Mouse (Mus musculus) testis, adult 2 months (tissue): Measurements from ENCODE around the gene 4933425L06Rik. TPM values are rescaled to one million over a fixed set of nuclear protein-coding genes. Genes with fewer than 3 reads are reported as not detected.

Experiments
- H3K27ac ChIP-seq: fragments of 200-500 bp; 2 replicates; pipeline ENCODE4 v1.5.1; 2012; ENCODE audit warnings: low read depth, low read length; ENCODE audit not compliant: control insufficient read depth, insufficient read depth
- H3K27me3 ChIP-seq: fragments of 200-500 bp; 2 replicates; pipeline ENCODE4 v1.6.1; 2012; ENCODE audit warnings: mild to moderate bottlenecking, low read length, moderate library complexity; ENCODE audit not compliant: control insufficient read depth, insufficient read depth
- H3K36me3 ChIP-seq: fragments of 200-500 bp; 2 replicates; pipeline ENCODE4 v1.6.1; 2012; ENCODE audit warnings: mild to moderate bottlenecking, low read length; ENCODE audit not compliant: control insufficient read depth, insufficient read depth
- H3K4me1 ChIP-seq: fragments of 200-500 bp; 2 replicates; pipeline ENCODE4 v1.6.1; 2012; ENCODE audit warnings: low read length; ENCODE audit not compliant: control insufficient read depth, insufficient read depth
- H3K4me3 ChIP-seq: fragments of 200-500 bp; 2 replicates; pipeline ENCODE4 v1.5.1; 2012; ENCODE audit warnings: low read depth, mild to moderate bottlenecking, low read length, moderate library complexity, mixed read lengths; ENCODE audit not compliant: control insufficient read depth
- CTCF ChIP-seq: fragments of 200-500 bp; IDR thresholded peaks from 2 replicates; pipeline ENCODE4 v1.5.1; 2012; ENCODE audit warnings: low read depth, mild to moderate bottlenecking, inconsistent platforms, low read length, moderate library complexity; ENCODE audit not compliant: control insufficient read depth, insufficient read depth, insufficient replicate concordance
- POLR2A ChIP-seq: fragments of 200-500 bp; IDR thresholded peaks from 2 replicates; pipeline ENCODE4 v1.6.1; 2012; ENCODE audit warnings: low read depth, mild to moderate bottlenecking, inconsistent platforms, low read length, moderate library complexity; ENCODE audit not compliant: control insufficient read depth
- polyA plus RNA-seq: library from polyadenylated mRNA; depleted of rRNA; stranded (reverse); fragments of >200 nt; gene quantifications from 2 replicates; pipeline ENCODE4 v1.2.3, GENCODE M21; 2012

The 4933425L06Rik gene
- polyA plus RNA-seq, 1 experiment = 2.7 TPM

DNA sequence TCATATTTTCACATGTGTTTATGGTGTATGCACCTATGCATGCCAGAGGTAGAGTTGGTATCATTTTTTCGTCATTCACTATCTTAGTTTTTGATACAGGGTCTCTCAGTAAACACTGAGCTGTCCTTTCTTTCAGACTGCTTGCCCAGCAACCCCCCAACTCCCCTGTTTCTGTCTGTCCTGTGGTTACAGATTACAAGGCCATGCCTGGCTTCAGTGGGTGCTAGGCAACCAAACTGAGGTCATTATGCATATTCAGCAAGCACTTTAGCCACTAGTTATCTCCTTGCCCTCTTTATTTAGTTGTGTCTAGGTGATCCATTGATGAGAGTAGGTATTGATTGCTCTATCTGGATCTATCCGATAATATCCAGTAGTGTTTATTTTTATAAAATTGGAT, 14.4 kb downstream of the 4933425L06Rik start:
- Histone ChIP-seq H3K36me3 (no peaks in the 10 kb centered on the region), H3K27me3 (no peaks in the 10 kb centered on the region), H3K4me1 (no peaks in the 10 kb centered on the region), H3K4me3 (no peak overlapping the region), H3K27ac (no peak overlapping the region)
- TF ChIP-seq POLR2A (no peak), CTCF (no peak)

DNA sequence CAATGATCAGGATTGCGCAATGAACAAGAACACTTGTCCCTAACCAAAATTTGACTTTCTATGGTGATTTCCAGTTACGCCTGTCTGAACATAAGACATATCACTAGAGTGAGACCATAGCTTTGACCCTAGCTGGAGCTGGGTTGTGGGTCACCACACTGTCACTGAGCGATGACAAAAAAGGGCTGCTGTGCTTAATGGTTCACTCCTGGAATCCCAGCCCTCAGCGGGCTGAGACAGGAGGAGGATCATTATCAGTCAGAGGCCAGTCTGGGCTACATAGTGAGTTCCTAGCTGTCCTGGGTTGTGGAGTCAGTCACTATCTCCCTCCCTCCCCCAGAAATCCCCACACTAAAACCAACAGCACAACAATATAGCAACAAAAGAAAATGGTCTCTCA, 18.8 kb downstream of the 4933425L06Rik start:
- Histone ChIP-seq H3K27ac (no peak overlapping the region), H3K4me1 (no peaks in the 10 kb centered on the region), H3K27me3 (no peaks in the 10 kb centered on the region), H3K4me3 (no peak overlapping the region), H3K36me3 (no peaks in the 10 kb centered on the region)
- TF ChIP-seq CTCF (no peak), POLR2A (no peak)

DNA sequence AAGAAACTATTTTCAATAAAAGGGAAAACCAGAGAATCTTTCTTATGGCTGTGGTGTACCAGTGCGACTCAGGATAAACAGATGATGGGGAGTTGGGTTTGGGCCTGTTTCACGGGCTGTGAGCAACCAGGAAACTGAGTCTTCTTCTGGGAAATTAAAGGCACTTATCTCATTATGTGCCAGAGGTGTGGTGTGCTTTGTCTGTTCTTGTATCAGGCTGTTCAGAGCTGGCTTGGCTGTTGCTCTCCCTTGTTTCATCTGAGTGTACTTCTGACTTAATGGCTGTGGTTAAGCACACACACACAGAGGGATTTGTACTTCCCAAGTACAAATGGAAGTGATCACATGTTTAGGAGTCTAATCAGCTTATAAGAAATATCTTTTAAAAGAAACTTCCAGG, 22.5 kb downstream of the 4933425L06Rik start:
- no peak overlapping the region for H3K27ac ChIP-seq
- H3K36me3 ChIP-seq = no peaks in the 10 kb centered on the region
- no peak for TF ChIP-seq POLR2A
- TF ChIP-seq CTCF = no peak
- H3K4me1 ChIP-seq = no peaks in the 10 kb centered on the region
- H3K27me3 ChIP-seq = no peaks in the 10 kb centered on the region
- H3K4me3 ChIP-seq = no peak overlapping the region

DNA sequence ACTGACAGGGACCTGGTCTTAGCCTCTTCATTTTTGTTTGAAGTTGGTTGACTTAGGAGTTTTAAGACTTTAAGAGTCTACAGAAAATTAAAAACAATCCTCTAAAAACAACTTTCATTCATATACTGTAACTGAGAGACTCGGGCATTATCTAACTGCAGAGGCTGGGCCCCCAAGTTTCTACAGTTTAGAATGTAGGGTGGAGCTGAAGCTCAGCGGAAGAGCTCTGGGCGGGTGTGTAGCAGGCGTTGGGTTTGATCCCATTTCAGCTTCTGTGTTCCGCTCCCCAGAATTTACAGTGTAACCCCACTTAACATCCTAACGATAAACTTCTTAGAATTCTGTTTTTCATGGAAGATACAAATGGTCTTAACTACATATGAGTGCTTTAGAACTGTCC, 29.7 kb downstream of the 4933425L06Rik start:
- Histone ChIP-seq H3K27me3 (no peaks in the 10 kb centered on the region), H3K4me1 (no peaks in the 10 kb centered on the region), H3K36me3 (no peaks in the 10 kb centered on the region), H3K27ac (no peak overlapping the region), H3K4me3 (no peak overlapping the region)
- no peak for TF ChIP-seq POLR2A
- no peak for TF ChIP-seq CTCF

DNA sequence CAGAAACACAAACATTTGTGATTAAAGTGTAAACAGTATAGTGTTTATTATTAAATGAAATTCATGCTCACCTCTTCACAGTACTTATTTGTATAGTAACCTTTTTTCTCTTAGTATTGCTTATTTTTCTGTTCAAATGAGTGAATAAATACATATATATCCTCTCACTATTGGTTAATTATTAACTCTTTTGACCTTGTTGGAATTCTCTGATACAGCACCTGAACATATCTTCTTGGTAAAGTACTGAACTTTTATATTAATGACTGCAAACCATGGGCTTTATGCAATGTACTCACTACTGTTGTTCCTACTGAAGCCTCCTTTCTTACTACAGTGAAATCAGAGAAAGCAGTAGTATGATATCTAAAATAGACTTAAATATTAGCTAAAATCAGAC, 39.7 kb downstream of the 4933425L06Rik start:
- H3K27ac ChIP-seq = no peak overlapping the region
- TF ChIP-seq CTCF (no peak), POLR2A (no peak)
- no peak overlapping the region for H3K4me3 ChIP-seq
- no peaks in the 10 kb centered on the region for H3K4me1 ChIP-seq
- H3K27me3 ChIP-seq = no peaks in the 10 kb centered on the region
- no peaks in the 10 kb centered on the region for H3K36me3 ChIP-seq

DNA sequence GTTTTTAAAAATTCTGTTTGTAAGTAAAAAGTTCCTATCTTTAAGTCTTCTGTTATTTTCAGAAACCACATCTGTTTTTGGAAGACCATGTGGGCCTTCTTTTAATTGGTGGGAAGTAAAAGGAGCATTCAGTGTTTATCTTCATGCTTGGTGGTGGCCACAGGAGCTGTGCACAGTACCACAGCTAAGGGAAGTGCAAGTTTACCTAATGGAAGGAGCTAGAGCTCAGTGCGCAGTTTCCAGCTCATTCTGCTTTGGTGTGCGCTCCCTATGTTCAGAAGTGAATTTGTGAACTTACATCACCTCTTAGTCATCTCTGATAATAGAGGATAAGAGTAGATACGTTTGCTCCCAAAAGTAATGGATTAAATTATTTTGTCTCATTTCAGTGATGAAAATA, 40.2 kb downstream of the 4933425L06Rik start:
- no peak overlapping the region for H3K27ac ChIP-seq
- H3K27me3 ChIP-seq = no peaks in the 10 kb centered on the region
- H3K36me3 ChIP-seq = no peaks in the 10 kb centered on the region
- TF ChIP-seq CTCF (no peak), POLR2A (no peak)
- H3K4me1 ChIP-seq = no peaks in the 10 kb centered on the region
- H3K4me3 ChIP-seq = no peak overlapping the region

DNA sequence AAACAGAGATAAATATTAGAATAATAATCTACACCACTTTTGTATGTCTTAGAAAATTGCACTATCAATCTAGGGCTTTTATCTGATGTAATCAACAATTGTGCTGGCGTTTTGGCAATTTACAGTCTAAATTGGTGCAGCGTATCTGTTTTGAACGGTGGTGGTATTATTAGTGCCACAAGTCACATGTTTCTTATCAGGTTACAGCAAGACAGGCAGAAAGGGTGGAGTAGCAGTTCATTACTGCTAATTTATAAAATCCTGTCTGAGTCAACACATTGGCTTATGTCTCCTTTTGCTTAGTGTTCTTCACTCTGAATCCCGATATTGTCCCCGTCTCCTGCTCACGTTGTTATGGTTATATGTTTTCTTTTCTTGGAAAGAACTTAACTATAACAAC, 48.2 kb downstream of the 4933425L06Rik start:
- Histone ChIP-seq H3K4me1 (no peaks in the 10 kb centered on the region), H3K27ac (no peak overlapping the region), H3K36me3 (no peaks in the 10 kb centered on the region), H3K4me3 (no peak overlapping the region), H3K27me3 (no peaks in the 10 kb centered on the region)
- TF ChIP-seq CTCF (no peak), POLR2A (no peak)

DNA sequence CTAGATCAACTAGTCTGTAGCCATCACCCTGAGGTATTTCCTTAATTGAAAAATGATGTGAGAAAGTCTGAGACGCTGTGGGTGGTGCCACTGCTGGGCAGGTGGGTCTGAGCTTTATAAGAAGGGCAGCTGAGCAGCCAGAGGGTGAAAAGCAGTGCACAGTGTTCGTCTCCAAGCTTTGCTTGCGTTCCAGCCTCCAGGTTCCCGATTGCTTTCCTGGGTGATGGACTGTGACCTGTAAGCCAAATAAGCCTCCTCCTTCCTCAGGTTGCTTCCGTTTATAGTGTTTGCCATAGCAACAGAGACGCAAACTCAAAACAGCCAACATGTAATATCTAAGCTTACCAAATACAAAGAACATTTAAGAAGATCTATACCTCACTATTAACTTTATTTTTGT, 50.4 kb downstream of the 4933425L06Rik start:
- H3K4me1 ChIP-seq = no peaks in the 10 kb centered on the region
- H3K27me3 ChIP-seq = no peaks in the 10 kb centered on the region
- no peak for TF ChIP-seq POLR2A
- no peak for TF ChIP-seq CTCF
- no peak overlapping the region for H3K4me3 ChIP-seq
- no peaks in the 10 kb centered on the region for H3K36me3 ChIP-seq
- H3K27ac ChIP-seq = no peak overlapping the region
